Mouse (Mus musculus): ENCODE data around the gene Kansl3. TPM values are rescaled to one million over a fixed set of nuclear protein-coding genes. Genes with fewer than 3 reads are reported as not detected.

Kansl3 gene
- polyA plus RNA-seq, 2 experiments, result 38.6 to 63.5 TPM

GRCm38 (mm10) chr1:36378880-36379279, 9.9 kb upstream of the Kansl3 start:
- Histone ChIP-seq H3K27ac (replicated peaks; ENCODE audit: low read depth, low read length) (no peak overlapping the region), H3K4me1 (ENCODE audit: control insufficient read depth, insufficient read depth, low read length) (no peaks in the 10 kb centered on the region), H3K36me3 (ENCODE audit: control insufficient read depth, insufficient read depth, low read length) (no peaks in the 10 kb centered on the region), H3K4me3 (replicated peaks; ENCODE audit: low read length) (no peak overlapping the region), H3K9me3 (ENCODE audit: control insufficient read depth, low read length) (no peaks in the 10 kb centered on the region), H3K4me2 (replicated peaks; ENCODE audit: low read depth, low read length, severe bottlenecking) (no peak overlapping the region), H3K9ac (ENCODE audit: low read depth, low read length, severe bottlenecking) (no peak overlapping the region), H3K27me3 (ENCODE audit: control insufficient read depth, insufficient read depth, low read length) (no peaks in the 10 kb centered on the region)
- WGBS, result 80% methylated on average over 6 of the region's 6 CpGs
- no peak for TF ChIP-seq POLR2A (IDR thresholded peaks at IDR 0.05; ENCODE audit: borderline replicate concordance, extremely low read depth, insufficient read depth, insufficient read length)
- ATAC-seq (ENCODE audit: low FRiP score, low read depth), result no peak
- DNase-seq (ENCODE audit: low spot score), result no peak

- WGBS, result 81% methylated on average over 10 of the region's 10 CpGs
- DNase-seq (ENCODE audit: low spot score) (no peak), ATAC-seq (ENCODE audit: low FRiP score, low read depth) (no peak)
- Histone ChIP-seq H3K4me2 (replicated peaks; ENCODE audit: low read depth, low read length, severe bottlenecking) (no peak within 1 kb of the TSS), H3K4me3 (replicated peaks; ENCODE audit: low read length) (no peak within 1 kb of the TSS), H3K9ac (ENCODE audit: low read depth, low read length, severe bottlenecking) (no peak within 1 kb of the TSS), H3K4me1 (ENCODE audit: control insufficient read depth, insufficient read depth, low read length) (peaks cover 11% of the 10 kb centered on the region), H3K27me3 (ENCODE audit: control insufficient read depth, insufficient read depth, low read length) (no peaks in the 10 kb centered on the region), H3K9me3 (ENCODE audit: control insufficient read depth, low read length) (no peaks in the 10 kb centered on the region), H3K27ac (replicated peaks; ENCODE audit: low read depth, low read length) (no peak within 1 kb of the TSS), H3K36me3 (ENCODE audit: control insufficient read depth, insufficient read depth, low read length) (no peaks in the 10 kb centered on the region)
- TF ChIP-seq POLR2A (IDR thresholded peaks at IDR 0.05; ENCODE audit: borderline replicate concordance, extremely low read depth, insufficient read depth, insufficient read length), result no peak
Measured at GRCm38 (mm10) chr1:36371934-36372845, 3.2 kb upstream of the Kansl3 start, which contains the start of gene Fer1l5. Fer1l5 (plus strand) TSS chr1:36372291.

- no peak overlapping the region for H3K9ac ChIP-seq (ENCODE audit: low read depth, low read length, severe bottlenecking)
- H3K4me2 ChIP-seq (replicated peaks; ENCODE audit: low read depth, low read length, severe bottlenecking), result no peak overlapping the region
- TF ChIP-seq POLR2A (IDR thresholded peaks at IDR 0.05; ENCODE audit: borderline replicate concordance, extremely low read depth, insufficient read depth, insufficient read length), result no peak
- 79% methylated on average over 6 of the region's 6 CpGs for WGBS
- no peak for ATAC-seq (ENCODE audit: low FRiP score, low read depth)
- peaks cover 11% of the 10 kb centered on the region for H3K4me1 ChIP-seq (ENCODE audit: control insufficient read depth, insufficient read depth, low read length)
- H3K9me3 ChIP-seq (ENCODE audit: control insufficient read depth, low read length), result no peaks in the 10 kb centered on the region
- no peak overlapping the region for H3K27ac ChIP-seq (replicated peaks; ENCODE audit: low read depth, low read length)
- H3K4me3 ChIP-seq (replicated peaks; ENCODE audit: low read length), result no peak overlapping the region
- no peaks in the 10 kb centered on the region for H3K27me3 ChIP-seq (ENCODE audit: control insufficient read depth, insufficient read depth, low read length)
- peaks cover 3% of the 10 kb centered on the region; the same call in 1 of the 2 replicates for H3K36me3 ChIP-seq (ENCODE audit: control insufficient read depth, insufficient read depth, low read length)
- DNase-seq (ENCODE audit: low spot score), result no peak
Measured at GRCm38 (mm10) chr1:36370918-36371317, 1.9 kb upstream of the Kansl3 start.

- Histone ChIP-seq H3K9me3 (ENCODE audit: control insufficient read depth, low read length) (no peaks in the 10 kb centered on the region), H3K9ac (ENCODE audit: low read depth, low read length, severe bottlenecking) (peak overlapping the region; percentile 98), H3K27ac (replicated peaks; ENCODE audit: low read depth, low read length) (peak overlapping the region; percentile 82), H3K4me2 (replicated peaks; ENCODE audit: low read depth, low read length, severe bottlenecking) (peak overlapping the region; percentile 65), H3K4me3 (replicated peaks; ENCODE audit: low read length) (peak overlapping the region; percentile 91), H3K27me3 (ENCODE audit: control insufficient read depth, insufficient read depth, low read length) (no peaks in the 10 kb centered on the region), H3K36me3 (ENCODE audit: control insufficient read depth, insufficient read depth, low read length) (peaks cover 22% of the 10 kb centered on the region), H3K4me1 (ENCODE audit: control insufficient read depth, insufficient read depth, low read length) (peaks cover 11% of the 10 kb centered on the region)
- peak; percentile 86 for ATAC-seq (ENCODE audit: low FRiP score, low read depth)
- peak; percentile 29 for DNase-seq (ENCODE audit: low spot score)
- 11% methylated on average over 20 of the region's 55 CpGs for WGBS
- TF ChIP-seq POLR2A (IDR thresholded peaks at IDR 0.05; ENCODE audit: borderline replicate concordance, extremely low read depth, insufficient read depth, insufficient read length), result no peak
Measured at GRCm38 (mm10) chr1:36368112-36368968, 641 bp downstream of the Kansl3 start.

GRCm38 (mm10) chr1:36367698-36368097, 1.3 kb downstream of the Kansl3 start:
- no peak for TF ChIP-seq POLR2A (IDR thresholded peaks at IDR 0.05; ENCODE audit: borderline replicate concordance, extremely low read depth, insufficient read depth, insufficient read length)
- Histone ChIP-seq H3K27me3 (ENCODE audit: control insufficient read depth, insufficient read depth, low read length) (no peaks in the 10 kb centered on the region), H3K27ac (replicated peaks; ENCODE audit: low read depth, low read length) (no peak overlapping the region), H3K36me3 (ENCODE audit: control insufficient read depth, insufficient read depth, low read length) (peaks cover 22% of the 10 kb centered on the region), H3K4me2 (replicated peaks; ENCODE audit: low read depth, low read length, severe bottlenecking) (peak overlapping the region; percentile 65), H3K4me1 (ENCODE audit: control insufficient read depth, insufficient read depth, low read length) (peaks cover 11% of the 10 kb centered on the region), H3K9me3 (ENCODE audit: control insufficient read depth, low read length) (no peaks in the 10 kb centered on the region), H3K9ac (ENCODE audit: low read depth, low read length, severe bottlenecking) (peak overlapping the region; percentile 98), H3K4me3 (replicated peaks; ENCODE audit: low read length) (peak overlapping the region; percentile 91)
- ATAC-seq (ENCODE audit: low FRiP score, low read depth) (no peak), DNase-seq (ENCODE audit: low spot score) (no peak)
- WGBS, result 63% methylated on average over 12 of the region's 12 CpGs

Measured in limb, embryonic 14.5 days (tissue).